Mouse (Mus musculus) CH12.LX (cell line): ENCODE results near the gene Upf3b. TPM values are rescaled to one million over a fixed set of nuclear protein-coding genes. Genes with fewer than 3 reads are reported as not detected.

Experiments used
- DNase-seq: peaks from one replicate; pipeline ENCODE4 v3.0.0-alpha.2; 2013; ENCODE audit errors: extremely low read depth
- H3K27ac ChIP-seq: 2 replicates; pipeline ENCODE4 v1.5.1; 2012; ENCODE audit warnings: low read depth, mild to moderate bottlenecking, control low read depth, moderate library complexity; ENCODE audit not compliant: insufficient read depth
- H3K27me3 ChIP-seq: replicated peaks from 2 replicates; pipeline ENCODE3; 2012; ENCODE audit warnings: inconsistent platforms
- H3K36me3 ChIP-seq, 2 experiments: replicated peaks in 1 of 2; 2 replicates each; pipeline versions ENCODE3 to v1.6.1; 2012; ENCODE audit warnings: inconsistent platforms in 1 of 2, low read length in 1 of 2, mild to moderate bottlenecking in 1 of 2, mixed read lengths in 1 of 2, moderate library complexity in 1 of 2; ENCODE audit not compliant: control insufficient read depth in 1 of 2, insufficient read depth in 1 of 2
- H3K4me1 ChIP-seq, 2 experiments: 2 replicates each; pipeline ENCODE4 v1.6.1; 2012; ENCODE audit warnings: inconsistent platforms in 1 of 2, moderate library complexity in 1 of 2; ENCODE audit not compliant: insufficient read depth in 2 of 2, control insufficient read depth in 1 of 2
- H3K4me2 ChIP-seq: 2 replicates; pipeline ENCODE4 v1.6.1; 2012; ENCODE audit warnings: low read depth, mild to moderate bottlenecking, control low read depth; ENCODE audit not compliant: poor library complexity, insufficient read depth, severe bottlenecking
- H3K4me3 ChIP-seq, 3 experiments: fragments of 150-350 bp in 1 of 3; sonication (generic) in 1 of 3; replicated peaks in 1 of 3; 2 replicates each; pipeline versions ENCODE3 to v1.5.1; 2011 to 2012; ENCODE audit warnings: low read depth in 2 of 3, low read length in 2 of 3, mild to moderate bottlenecking in 2 of 3, moderate library complexity in 2 of 3, control low read depth in 1 of 3, improper control_type of control experiment in 1 of 3, inconsistent platforms in 1 of 3, mixed read lengths in 1 of 3; ENCODE audit not compliant: poor library complexity in 1 of 3
- H3K79me2 ChIP-seq: replicated peaks from 2 replicates; pipeline ENCODE4 v1.6.1; 2012; ENCODE audit warnings: mild to moderate bottlenecking, moderate library complexity; ENCODE audit not compliant: control insufficient read depth, poor library complexity, insufficient read depth, severe bottlenecking; ENCODE audit errors: extremely low read depth
- H3K9ac ChIP-seq: 2 replicates; pipeline ENCODE4 v1.6.1; 2012; ENCODE audit warnings: low read depth, mild to moderate bottlenecking, control low read depth, moderate library complexity; ENCODE audit not compliant: insufficient read depth
- H3K9me3 ChIP-seq: replicated peaks from 2 replicates; pipeline ENCODE3; 2012; ENCODE audit warnings: low read length, inconsistent platforms, mixed read lengths
- BHLHE40 ChIP-seq: IDR thresholded peaks from 2 replicates; pipeline ENCODE4 v1.6.1; 2011; ENCODE audit warnings: mild to moderate bottlenecking, low read depth, low read length, improper control_type of control experiment
- CHD1 ChIP-seq: IDR thresholded peaks from 2 replicates; pipeline ENCODE4 v1.6.1; 2012; ENCODE audit warnings: low read depth, low read length, improper control_type of control experiment, inconsistent platforms
- CHD2 ChIP-seq: IDR thresholded peaks from 2 replicates; pipeline ENCODE4 v1.6.1; 2011; ENCODE audit warnings: low read length, improper control_type of control experiment
- E2F4 ChIP-seq: IDR thresholded peaks from 2 replicates; pipeline ENCODE4 v1.6.1; 2011; ENCODE audit warnings: low read depth, low read length, improper control_type of control experiment; ENCODE audit not compliant: insufficient replicate concordance
- ELF1 ChIP-seq: IDR thresholded peaks from 2 replicates; pipeline ENCODE4 v1.6.1; 2014; ENCODE audit warnings: low read depth, mild to moderate bottlenecking, inconsistent platforms, low read length, improper control_type of control experiment
- ETS1 ChIP-seq: conservative IDR thresholded peaks from 2 replicates; pipeline ENCODE4 v1.6.1; 2012; ENCODE audit warnings: low read depth, mild to moderate bottlenecking, inconsistent platforms, low read length, improper control_type of control experiment, moderate library complexity
- GABPA ChIP-seq: IDR thresholded peaks from 2 replicates; pipeline ENCODE4 v1.6.1; 2012; ENCODE audit warnings: low read depth, low read length, improper control_type of control experiment, inconsistent platforms; ENCODE audit not compliant: insufficient replicate concordance
- HCFC1 ChIP-seq: IDR thresholded peaks from 2 replicates; pipeline ENCODE4 v1.6.1; 2012; ENCODE audit warnings: low read depth, mild to moderate bottlenecking, inconsistent platforms, low read length, improper control_type of control experiment
- IRF4 ChIP-seq: IDR thresholded peaks from 2 replicates; pipeline ENCODE4 v1.6.1; 2014; ENCODE audit warnings: low read depth, mild to moderate bottlenecking, inconsistent platforms, low read length, improper control_type of control experiment
- JUND ChIP-seq: conservative IDR thresholded peaks from 2 replicates; pipeline ENCODE4 v1.6.1; 2011; ENCODE audit warnings: low read depth, low read length, improper control_type of control experiment
- KAT2A ChIP-seq: IDR thresholded peaks from 2 replicates; pipeline ENCODE4 v1.6.1; 2012; ENCODE audit warnings: low read length, improper control_type of control experiment, inconsistent platforms; ENCODE audit not compliant: insufficient replicate concordance
- MAFK ChIP-seq: IDR thresholded peaks from 2 replicates; pipeline ENCODE4 v1.6.1; 2011; ENCODE audit warnings: low read length, improper control_type of control experiment; ENCODE audit not compliant: insufficient replicate concordance
- MAX ChIP-seq: IDR thresholded peaks from 2 replicates; pipeline ENCODE4 v1.6.1; 2011; ENCODE audit warnings: low read length, improper control_type of control experiment
- MEF2A ChIP-seq: IDR thresholded peaks from 2 replicates; pipeline ENCODE4 v1.6.1; 2014; ENCODE audit warnings: low read depth, mild to moderate bottlenecking, inconsistent platforms, low read length, improper control_type of control experiment, borderline replicate concordance
- MXI1 ChIP-seq: IDR thresholded peaks from 2 replicates; pipeline ENCODE4 v1.6.1; 2011; ENCODE audit warnings: mild to moderate bottlenecking, low read depth, low read length, improper control_type of control experiment
- NELFE ChIP-seq: IDR thresholded peaks from 2 replicates; pipeline ENCODE4 v1.6.1; 2011; ENCODE audit warnings: low read depth, low read length, improper control_type of control experiment
- NRF1 ChIP-seq: IDR thresholded peaks from 2 replicates; pipeline ENCODE4 v1.6.1; 2014; ENCODE audit warnings: low read depth, mild to moderate bottlenecking, inconsistent platforms, low read length, improper control_type of control experiment, moderate library complexity
- PAX5 ChIP-seq: IDR thresholded peaks from 2 replicates; pipeline ENCODE4 v1.6.1; 2012; ENCODE audit warnings: low read length, inconsistent platforms, mixed read lengths
- POLR2A ChIP-seq: IDR thresholded peaks from 2 replicates; pipeline ENCODE4 v1.6.1; 2011; ENCODE audit warnings: low read depth, mild to moderate bottlenecking, improper control_type of control experiment, low read length
- RAD21 ChIP-seq: IDR thresholded peaks from 2 replicates; pipeline ENCODE4 v1.6.1; 2011; ENCODE audit warnings: low read depth, mild to moderate bottlenecking, low read length, improper control_type of control experiment, moderate library complexity
- SIN3A ChIP-seq: IDR thresholded peaks from 2 replicates; pipeline ENCODE4 v1.6.1; 2012; ENCODE audit warnings: low read length, improper control_type of control experiment, inconsistent platforms
- SMC3 ChIP-seq: IDR thresholded peaks from 2 replicates; pipeline ENCODE4 v1.6.1; 2011; ENCODE audit warnings: low read depth, low read length, improper control_type of control experiment
- TBP ChIP-seq: conservative IDR thresholded peaks from 2 replicates; pipeline ENCODE4 v1.6.1; 2011; ENCODE audit warnings: low read depth, low read length, improper control_type of control experiment
- TCF12 ChIP-seq: IDR thresholded peaks from 2 replicates; pipeline ENCODE4 v1.6.1; 2014; ENCODE audit warnings: low read depth, mild to moderate bottlenecking, inconsistent platforms, low read length, improper control_type of control experiment
- UBTF ChIP-seq: IDR thresholded peaks from 2 replicates; pipeline ENCODE4 v1.6.1; 2012; ENCODE audit warnings: low read depth, mild to moderate bottlenecking, inconsistent platforms, low read length, improper control_type of control experiment, moderate library complexity
- ZMIZ1 ChIP-seq: IDR thresholded peaks from 2 replicates; pipeline ENCODE4 v1.6.1; 2012; ENCODE audit warnings: low read depth, mild to moderate bottlenecking, inconsistent platforms, low read length, improper control_type of control experiment
- ZNF384 ChIP-seq: IDR thresholded peaks from 2 replicates; pipeline ENCODE4 v1.6.1; 2012; ENCODE audit warnings: low read depth, low read length, improper control_type of control experiment, inconsistent platforms
- dilution Hi-C: fragments of 300-500 bp; cut with MboI; formaldehyde crosslinking; loops from 2 replicates; pipeline ENCODE4 v1.14.3; 2020; ENCODE audit warnings: low sequenced_read_pairs; ENCODE audit not compliant: extremely low pct_unique_long_range_greater_than_20kb, extremely low pct_ligation_motif_present
- in situ Hi-C: fragments of 300-500 bp; cut with MboI; formaldehyde crosslinking; loops from 3 replicates; pipeline ENCODE4 v1.14.3; 2019; ENCODE audit warnings: low sequenced_read_pairs, low pct_ligation_motif_present, low pct_unique_long_range_greater_than_20kb, mixed read lengths
- polyA plus RNA-seq: library from polyadenylated mRNA; unstranded; fragments of >175 nt; gene quantifications from 2 replicates; pipeline ENCODE4 v1.2.1, GENCODE M21; 2012; ENCODE audit warnings: low read depth; ENCODE audit not compliant: insufficient read length
- total RNA-seq, 2 experiments: library from RNA; depleted of rRNA; stranded (reverse); fragments of 300-350 nt in 1 of 2; fragments of >200 nt in 1 of 2; gene quantifications; 2 replicates each; pipeline ENCODE4 v1.2.3; 2012 to 2014

Gene Upf3b
- total RNA-seq (2012; rRNA removed), result 14.2 and 15.2 TPM in 2 replicates
- total RNA-seq (2014; rRNA removed), result 13.4 and 15.7 TPM in 2 replicates
- 49.6 and 57.7 TPM in 2 replicates for polyA plus RNA-seq

GRCm38 (mm10) chrX:37110193-37110880 lies at the start of gene Upf3b:
Gene Upf3b, minus strand, starts transcription at chrX:37110322.
- peaks cover 2 to 6% of the 10 kb centered on the region in 2 experiments; a peak in 3 of 4 replicates for H3K4me1 ChIP-seq
- TF ChIP-seq GABPA, result no peak; the same call in 1 of the 2 replicates
- TF ChIP-seq MEF2A, result 0 out of 2 replicates have a peak, but pooled peaks have one; percentile 11
- peak; percentile 72; the same call in 1 of the 2 replicates for TF ChIP-seq POLR2A
- TF ChIP-seq PAX5, result no peak
- TF ChIP-seq MAFK, result no peak
- TF ChIP-seq UBTF, result 0 out of 2 replicates have a peak, but pooled peaks have one; percentile 25
- peak; percentile 58 for TF ChIP-seq ELF1
- no peak for TF ChIP-seq JUND
- TF ChIP-seq TCF12, result no peak
- no peak for TF ChIP-seq ETS1
- TF ChIP-seq ZMIZ1, result no peak
- TF ChIP-seq TBP, result peak; percentile 86
- TF ChIP-seq SMC3, result no peak
- peak; percentile 3; the same call in 1 of the 2 replicates for TF ChIP-seq MAX
- TF ChIP-seq NELFE, result peak; percentile 64
- no peak for TF ChIP-seq SIN3A
- TF ChIP-seq E2F4, result peak; percentile 58; the same call in 1 of the 2 replicates
- TF ChIP-seq KAT2A, result peak; percentile 79; the same call in 1 of the 2 replicates
- TF ChIP-seq RAD21, result no peak
- TF ChIP-seq ZNF384, result no peak
- no peak for TF ChIP-seq IRF4
- TF ChIP-seq BHLHE40, result no peak
- no peak for TF ChIP-seq CHD1
- TF ChIP-seq HCFC1, result peak; percentile 91
- TF ChIP-seq MXI1, result peak; percentile 51; the same call in 1 of the 2 replicates
- TF ChIP-seq CHD2, result peak; percentile 97
- peak; percentile 27; the same call in 1 of the 2 replicates for TF ChIP-seq NRF1
- peaks cover 16% of the 10 kb centered on the region for H3K79me2 ChIP-seq
- dilution Hi-C loops, result no loop called here
- in situ Hi-C loops, result no loop called here
- no peaks in the 10 kb centered on the region for H3K9me3 ChIP-seq
- no peaks in the 10 kb centered on the region for H3K27me3 ChIP-seq
- peak; percentile 97 for DNase-seq
- H3K36me3 ChIP-seq, result peaks cover 4 to 5% of the 10 kb centered on the region in 2 experiments
- peak within 1 kb of the TSS; percentile 64 to 96 (median 78) for H3K4me3 ChIP-seq
- peak within 1 kb of the TSS; percentile 95 for H3K9ac ChIP-seq
- H3K4me2 ChIP-seq, result peak within 1 kb of the TSS; percentile 50
- peak within 1 kb of the TSS; percentile 93 for H3K27ac ChIP-seq
